Mouse (Mus musculus): ENCODE results near the gene Sept5.

The Sept5 gene

GRCm38 (mm10) chr16:18584901-18585510 lies 44.7 kb downstream of the Sept5 start:
- no peak for DNase-seq (ENCODE audit: low spot score in 2 of 2)

GRCm38 (mm10) chr16:18583673-18584357 lies 45.9 kb downstream of the Sept5 start:
- no peak for DNase-seq (ENCODE audit: low spot score in 2 of 2)

- no peak for DNase-seq (ENCODE audit: low spot score in 2 of 2)
Observed at GRCm38 (mm10) chr16:18583169-18583568, 46.6 kb downstream of the Sept5 start.

- DNase-seq (ENCODE audit: low spot score in 2 of 2), result no peak
Observed at GRCm38 (mm10) chr16:18582426-18583148, 47.2 kb downstream of the Sept5 start.

- DNase-seq (ENCODE audit: low spot score in 2 of 2), result peak in 1 of 2 experiments; percentile 7
Observed at GRCm38 (mm10) chr16:18581623-18582205, 48.0 kb downstream of the Sept5 start.

- DNase-seq (ENCODE audit: low spot score in 2 of 2), result no peak
Observed at GRCm38 (mm10) chr16:18581050-18581622, 48.6 kb downstream of the Sept5 start.

- no peak for DNase-seq (ENCODE audit: low spot score in 2 of 2)
Observed at GRCm38 (mm10) chr16:18580389-18580788, 49.4 kb downstream of the Sept5 start.

GRCm38 (mm10) chr16:18577599-18578160 lies 52.1 kb downstream of the Sept5 start:
- DNase-seq (ENCODE audit: low spot score in 2 of 2), result no peak

GRCm38 (mm10) chr16:18577071-18577470 lies 52.7 kb downstream of the Sept5 start:
- DNase-seq (ENCODE audit: low spot score in 2 of 2), result no peak

- DNase-seq (ENCODE audit: low spot score in 2 of 2), result no peak
Observed at GRCm38 (mm10) chr16:18574196-18574595, 55.6 kb downstream of the Sept5 start.

Measured in frontal cortex, postnatal 36 days (tissue).